Comparison of ENCODE assay signal across 16 mouse cellular contexts in genomic region chr9:62190474-62190873, GRCm38 (mm10).
DNase-seq lines count a peak whose midpoint lies in the region; ATAC-seq and TF ChIP-seq lines count a peak whose summit lies in the region.
"Had no signal": no experiment of that assay in that cellular context is flagged by ENCODE, and none has a peak within 500 bp of the region (broad histone marks: within the 10 kb centered on the region; RNA-seq: fewer than 3 reads in every experiment).

No protein-coding gene starts in this region.

- TF ChIP-seq POLR2A in brain, embryonic 14.5 days (IDR thresholded peaks at IDR 0.05; ENCODE audit: borderline replicate concordance, extremely low read depth, insufficient read depth, insufficient read length, poor library complexity, severe bottlenecking): no peak

- H3K4me3 ChIP-seq in gastrocnemius, adult 2 months: no peak overlapping the region
- H3K4me3 ChIP-seq in hindbrain, embryonic 12.5 days: no peak overlapping the region
- no peak overlapping the region for H3K4me3 ChIP-seq in neural tube, embryonic 13.5 days

- H3K4me1 ChIP-seq in hindbrain, embryonic 12.5 days: peaks cover 34% of the 10 kb centered on the region
- peaks cover 61% of the 10 kb centered on the region for H3K4me1 ChIP-seq in neural tube, embryonic 13.5 days (replicated peaks)

- H3K9ac ChIP-seq in hindbrain, embryonic 12.5 days: no peak overlapping the region
- H3K9ac ChIP-seq in neural tube, embryonic 13.5 days: no peak overlapping the region

- DNase-seq in gastrocnemius, adult 2 months: peak; percentile 31
- DNase-seq in gastrocnemius, postnatal 25 days: no peak
- peak; percentile 65 for DNase-seq in brain, embryonic 14.5 days (ENCODE audit: low read depth)
- DNase-seq in spleen, postnatal 4 days (ENCODE audit: low spot score in 2 of 2): no peak
- DNase-seq in heart, postnatal 25 days (ENCODE audit: low spot score): no peak
- DNase-seq: adrenal gland, adult 8-10 months; embryo, embryonic 11 days; heart, adult 18-20 months; heart, postnatal 14 days; kidney, adult 9 months; lung, postnatal 14 days had no signal

- H3K9me3 ChIP-seq in hindbrain, embryonic 12.5 days (replicated peaks): no peaks in the 10 kb centered on the region
- H3K9me3 ChIP-seq in neural tube, embryonic 13.5 days: no peaks in the 10 kb centered on the region

- no peak for TF ChIP-seq CTCF in gastrocnemius, adult 2 months (IDR thresholded peaks at IDR 0.05)
- TF ChIP-seq CTCF in brain, embryonic 14.5 days (IDR thresholded peaks at IDR 0.05; ENCODE audit: borderline replicate concordance, extremely low read depth, insufficient read depth, insufficient read length): no peak

- no peak overlapping the region for H3K27ac ChIP-seq in gastrocnemius, adult 2 months
- peak overlapping the region; percentile 53 for H3K27ac ChIP-seq in hindbrain, embryonic 12.5 days
- peak overlapping the region; percentile 68 for H3K27ac ChIP-seq in neural tube, embryonic 13.5 days (replicated peaks)
- H3K27ac ChIP-seq: stomach, postnatal 0 days had no signal

- no peak overlapping the region for H3K4me2 ChIP-seq in hindbrain, embryonic 12.5 days (replicated peaks)
- peak overlapping the region; percentile 5; the same call in 1 of the 2 replicates for H3K4me2 ChIP-seq in neural tube, embryonic 13.5 days
- H3K4me2 ChIP-seq: liver, embryonic 11.5 days had no signal

- 0 out of 2 replicates have a peak, but pooled peaks have one; percentile 32 for ATAC-seq in hindbrain, embryonic 12.5 days (ENCODE audit: low FRiP score)
- no peak for ATAC-seq in neural tube, embryonic 13.5 days (ENCODE audit: low read depth)
- ATAC-seq: Patski had no signal

- no peaks in the 10 kb centered on the region for H3K36me3 ChIP-seq in hindbrain, embryonic 12.5 days
- no peaks in the 10 kb centered on the region for H3K36me3 ChIP-seq in neural tube, embryonic 13.5 days

- 29% methylated on average over 6 of the region's 6 CpGs for WGBS in hindbrain, embryonic 12.5 days
- 34% methylated on average over 6 of the region's 6 CpGs for WGBS in neural tube, embryonic 13.5 days

- intact Hi-C loops in gastrocnemius, adult 2 months (cut with DNase I): no loop called here
- intact Hi-C loops in heart, postnatal 25 days (cut with DNase I): no loop called here

- H3K27me3 ChIP-seq in hindbrain, embryonic 12.5 days: no peaks in the 10 kb centered on the region; the same call in 1 of the 2 replicates
- no peaks in the 10 kb centered on the region for H3K27me3 ChIP-seq in neural tube, embryonic 13.5 days

Comparison
In these comparisons a context has a peak if more than half of its experiments do, and no peak if none do; other contexts are left out.
1. DNase-seq: peak in gastrocnemius, adult 2 months (single experiment) and brain, embryonic 14.5 days (single experiment); none in gastrocnemius, postnatal 25 days (single experiment), spleen, postnatal 4 days (0 of 2) and heart, postnatal 25 days (single experiment).